Mouse (Mus musculus) hindbrain, embryonic 12.5 days (tissue): ENCODE data around the gene Etl4. TPM values are rescaled to one million over a fixed set of nuclear protein-coding genes. Genes with fewer than 3 reads are reported as not detected.

ENCODE experiments used
- ATAC-seq: fragments of 200-750 bp; cut with Nextera tagmentation; 2 replicates; pipeline ENCODE4 v1.8.0; 2017; ENCODE audit warnings: moderate TSS enrichment; ENCODE audit not compliant: low FRiP score
- H3K27ac ChIP-seq: fragments of 300-500 bp; sonication (generic); 2 replicates; pipeline ENCODE4 v1.5.1; 2016; ENCODE audit warnings: mild to moderate bottlenecking
- H3K27me3 ChIP-seq: fragments of 300-500 bp; sonication (generic); 2 replicates; pipeline ENCODE4 v1.6.1; 2016; ENCODE audit warnings: mild to moderate bottlenecking
- H3K36me3 ChIP-seq: fragments of 300-500 bp; sonication (generic); 2 replicates; pipeline ENCODE4 v1.6.1; 2016; ENCODE audit warnings: mild to moderate bottlenecking
- H3K4me1 ChIP-seq: fragments of 300-500 bp; sonication (generic); 2 replicates; pipeline ENCODE4 v1.6.1; 2016
- H3K4me2 ChIP-seq: fragments of 300-500 bp; sonication (generic); replicated peaks from 2 replicates; pipeline ENCODE4 v1.6.1; 2016; ENCODE audit warnings: mild to moderate bottlenecking
- H3K4me3 ChIP-seq: fragments of 300-500 bp; sonication (generic); 2 replicates; pipeline ENCODE4 v1.5.1; 2016; ENCODE audit warnings: mild to moderate bottlenecking
- H3K9ac ChIP-seq: fragments of 300-500 bp; sonication (generic); 2 replicates; pipeline ENCODE4 v1.6.1; 2016; ENCODE audit warnings: mild to moderate bottlenecking, moderate library complexity
- H3K9me3 ChIP-seq: fragments of 300-500 bp; sonication (generic); replicated peaks from 2 replicates; pipeline ENCODE4 v1.6.1; 2016; ENCODE audit warnings: mild to moderate bottlenecking
- WGBS: fragments of 180-500 bp; shearing (Covaris S2); methylation state at CpG from one replicate; pipeline ENCODE4 v1.1.7; 2016; 5-methylcytosine and 5-hydroxymethylcytosine counted together
- microRNA-seq: library from miRNA; unstranded; fragments of <30 nt; microRNA quantifications from one replicate; pipeline ENCODE4, GENCODE M21; 2017
- polyA plus RNA-seq: library from polyadenylated mRNA; unstranded; fragments of >200 nt; fragmentation: Nextera tagmentation; extraction: Ambion mirVana; gene quantifications from 2 replicates; pipeline ENCODE4 v1.2.1, GENCODE M21; 2016

Etl4 gene
- polyA plus RNA-seq, 1 experiment from 2014 or later: 18.7 TPM

DNA sequence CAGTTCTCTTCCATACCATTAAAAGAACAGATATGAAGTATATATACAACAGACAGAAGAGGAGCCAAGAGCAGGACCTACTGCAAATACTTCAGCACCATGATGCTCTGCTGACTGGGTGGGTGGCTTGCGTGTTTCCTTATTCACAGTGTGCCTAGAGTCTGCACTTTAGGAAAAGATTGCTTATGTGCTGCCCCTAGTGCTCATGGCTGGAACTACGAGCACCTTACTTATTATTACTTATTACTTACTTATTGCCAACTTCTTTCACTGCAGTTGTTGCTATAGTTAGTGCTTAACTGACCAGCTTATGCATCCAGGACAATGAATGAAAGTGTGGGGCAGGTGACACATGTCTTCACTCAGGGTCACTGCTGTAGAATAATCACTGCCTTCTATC, 904.4 kb downstream of the Etl4 start:
- Histone ChIP-seq H3K36me3 (no peaks in the 10 kb centered on the region), H3K9me3 (no peaks in the 10 kb centered on the region), H3K4me1 (no peaks in the 10 kb centered on the region), H3K27ac (no peak overlapping the region), H3K9ac (no peak overlapping the region), H3K27me3 (no peaks in the 10 kb centered on the region), H3K4me3 (no peak overlapping the region), H3K4me2 (no peak overlapping the region)
- no peak for ATAC-seq
- 80% methylated on average over 2 of the region's 2 CpGs for WGBS

DNA sequence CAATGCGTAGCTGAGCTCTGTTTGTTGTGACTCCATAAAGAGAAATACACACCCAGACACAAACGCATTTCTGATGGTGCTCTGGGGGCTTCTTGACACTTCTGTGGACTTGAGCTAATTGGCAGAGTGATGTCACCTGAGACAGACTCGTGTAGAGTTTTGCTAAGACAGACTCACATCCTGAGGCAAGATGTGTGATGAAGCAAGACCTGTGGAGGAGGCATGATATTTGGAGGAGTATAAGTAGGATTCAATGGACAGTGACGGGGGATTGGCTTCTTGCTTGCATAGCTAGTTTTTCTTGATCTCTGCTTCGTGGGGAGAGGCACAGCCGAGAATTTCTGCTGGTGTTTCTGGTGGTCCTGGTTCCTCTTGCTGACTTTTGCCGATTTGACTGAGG, 908.6 kb downstream of the Etl4 start:
- Histone ChIP-seq H3K9me3 (no peaks in the 10 kb centered on the region), H3K36me3 (no peaks in the 10 kb centered on the region), H3K4me1 (no peaks in the 10 kb centered on the region), H3K9ac (no peak overlapping the region), H3K4me3 (no peak overlapping the region), H3K27me3 (no peaks in the 10 kb centered on the region), H3K4me2 (no peak overlapping the region), H3K27ac (no peak overlapping the region)
- ATAC-seq: no peak
- WGBS: 82% methylated on average over 7 of the region's 7 CpGs

DNA sequence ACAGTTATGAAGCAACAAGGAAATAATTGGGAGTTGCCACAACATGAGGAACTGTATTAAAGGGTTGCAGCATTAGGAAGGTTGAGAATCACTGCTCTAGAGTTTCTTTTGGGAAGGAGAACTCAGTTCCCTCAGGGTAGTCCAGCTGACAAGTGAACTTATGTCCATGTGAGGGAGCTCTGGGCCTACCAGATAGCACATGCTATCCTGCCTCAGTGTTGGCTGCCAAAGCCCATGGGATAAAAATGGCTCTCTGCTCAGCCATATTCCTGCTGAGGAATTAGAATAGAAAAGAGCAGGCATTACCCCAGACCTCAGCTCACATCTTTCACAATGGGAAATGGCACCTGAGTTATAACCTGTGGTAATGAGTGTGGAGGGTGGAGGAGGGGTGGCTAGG, 916.7 kb downstream of the Etl4 start:
- Histone ChIP-seq H3K4me3 (no peak overlapping the region), H3K27me3 (no peaks in the 10 kb centered on the region), H3K9ac (no peak overlapping the region), H3K36me3 (no peaks in the 10 kb centered on the region), H3K9me3 (no peaks in the 10 kb centered on the region), H3K4me2 (no peak overlapping the region), H3K27ac (no peak overlapping the region), H3K4me1 (no peaks in the 10 kb centered on the region)
- no peak for ATAC-seq

DNA sequence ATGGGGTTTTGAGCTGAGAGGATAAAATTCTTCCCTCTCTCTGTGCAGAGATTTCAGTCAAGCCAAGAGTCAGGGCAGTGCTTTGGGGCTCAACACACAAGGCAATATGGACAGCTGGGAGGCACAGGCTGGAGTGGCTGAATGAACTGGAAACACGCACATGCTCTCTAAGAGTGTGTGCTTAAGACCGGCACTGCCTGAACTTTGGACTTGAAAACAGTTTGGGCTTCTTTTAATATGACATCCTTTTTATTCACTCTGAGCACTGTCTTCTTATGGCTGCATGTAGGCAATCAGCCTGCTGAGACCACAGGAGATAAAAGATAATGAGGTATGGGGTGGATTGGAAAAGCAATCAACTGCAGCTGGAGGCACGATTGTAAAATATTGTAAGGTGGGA, 921.3 kb downstream of the Etl4 start:
- H3K36me3 ChIP-seq: no peaks in the 10 kb centered on the region
- no peaks in the 10 kb centered on the region for H3K4me1 ChIP-seq
- H3K4me2 ChIP-seq: no peak overlapping the region
- H3K4me3 ChIP-seq: no peak overlapping the region
- H3K27ac ChIP-seq: no peak overlapping the region
- H3K9ac ChIP-seq: no peak overlapping the region
- WGBS: 86% methylated on average over 3 of the region's 3 CpGs
- H3K27me3 ChIP-seq: no peaks in the 10 kb centered on the region
- H3K9me3 ChIP-seq: no peaks in the 10 kb centered on the region
- no peak for ATAC-seq

DNA sequence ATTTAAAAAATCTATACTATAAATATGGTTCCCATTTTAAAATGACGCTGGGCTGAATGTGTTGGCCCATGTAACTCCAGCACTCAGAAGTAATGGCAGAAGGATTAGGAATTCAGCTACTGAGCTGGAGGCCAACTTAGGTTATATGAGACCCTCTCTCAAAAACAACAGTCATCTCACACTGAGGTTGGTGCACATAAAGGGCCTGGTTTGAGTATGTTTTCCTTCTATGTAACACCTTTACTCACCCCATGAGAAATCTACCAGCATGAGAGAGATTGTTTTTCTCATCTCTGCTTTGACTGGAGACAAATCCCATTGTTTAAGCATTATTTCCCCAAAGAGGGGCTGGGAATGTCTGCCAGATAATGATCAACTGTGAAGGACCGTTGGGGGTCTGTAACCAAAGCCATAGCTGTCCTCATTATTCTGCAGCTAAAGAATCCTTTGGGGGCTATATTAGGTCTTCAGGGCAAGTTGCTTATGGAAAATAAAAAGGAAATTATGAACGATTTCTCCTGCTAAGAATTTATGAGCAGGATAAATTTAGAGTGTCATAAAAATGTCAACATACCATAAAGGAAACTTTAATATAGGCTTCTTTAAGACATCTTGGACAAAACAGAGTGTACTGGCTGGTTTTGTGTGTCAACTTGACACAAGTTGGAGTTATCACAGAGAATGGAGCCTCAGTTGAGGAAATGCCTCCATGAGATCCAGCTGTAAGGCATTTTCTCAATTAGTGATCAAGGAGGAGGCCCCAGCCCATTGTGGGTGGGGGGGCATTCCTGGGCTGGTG, 922.2 kb downstream of the Etl4 start:
- ATAC-seq: no peak
- no peak overlapping the region for H3K4me3 ChIP-seq
- H3K9me3 ChIP-seq: no peaks in the 10 kb centered on the region
- H3K36me3 ChIP-seq: no peaks in the 10 kb centered on the region
- H3K4me1 ChIP-seq: no peaks in the 10 kb centered on the region
- no peak overlapping the region for H3K9ac ChIP-seq
- WGBS: 76% methylated on average over 3 of the region's 3 CpGs
- no peak overlapping the region for H3K4me2 ChIP-seq
- no peaks in the 10 kb centered on the region for H3K27me3 ChIP-seq
- no peak overlapping the region for H3K27ac ChIP-seq

DNA sequence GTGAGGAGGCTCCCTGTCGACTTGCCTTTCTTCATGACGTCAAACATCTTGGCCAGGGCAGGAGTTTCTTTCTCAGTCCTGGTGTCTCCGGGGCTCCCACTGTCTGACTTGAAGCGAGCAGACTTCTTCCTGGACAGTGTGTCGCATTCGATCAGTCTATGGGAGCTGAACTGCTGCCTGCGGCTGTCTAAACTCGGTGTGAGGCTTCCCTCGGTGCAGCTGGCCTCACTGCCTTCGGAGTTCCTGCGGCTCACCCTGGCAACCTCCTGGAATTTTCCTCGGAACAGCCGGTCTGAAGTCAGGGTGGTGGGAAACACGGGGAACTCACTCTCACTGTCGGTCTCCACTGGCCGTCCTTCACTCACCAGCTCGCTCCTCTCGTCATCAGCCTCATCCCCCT, 939.8 kb downstream of the Etl4 start:
- 64% methylated on average over 18 of the region's 18 CpGs for WGBS
- no peak overlapping the region for H3K9ac ChIP-seq
- no peaks in the 10 kb centered on the region for H3K4me1 ChIP-seq
- H3K36me3 ChIP-seq: peaks cover 73% of the 10 kb centered on the region
- peak; percentile 44; the same call in 1 of the 2 replicates for ATAC-seq
- 0 out of 2 replicates have a peak overlapping the region, but pooled peaks have one; percentile 9 for H3K27ac ChIP-seq
- H3K4me2 ChIP-seq: no peak overlapping the region
- H3K4me3 ChIP-seq: no peak overlapping the region
- no peaks in the 10 kb centered on the region for H3K27me3 ChIP-seq
- H3K9me3 ChIP-seq: no peaks in the 10 kb centered on the region

Small RNA genes lying within 50 kb of the gene (microRNA-seq; reads per million reads assigned to microRNA genes)
- gene Gm44457: not detected
